ENCODE assay signal across 12 mouse cellular contexts in genomic region chr5:27066837-27067236, GRCm38 (mm10).
"Had no signal": no experiment of that assay in that cellular context is flagged by ENCODE, and none has a peak within 500 bp of the region (broad histone marks: within the 10 kb centered on the region; RNA-seq: fewer than 3 reads in every experiment).

No protein-coding gene starts in this region.

- H3K4me3 ChIP-seq: left cerebral cortex, adult 2 months; limb, embryonic 10.5 days; liver, embryonic 12.5 days; midbrain, embryonic 10.5 days; myocyte had no signal

- H3K27me3 ChIP-seq: liver, embryonic 12.5 days had no signal

- H3K4me1 ChIP-seq: limb, embryonic 10.5 days; liver, embryonic 12.5 days; midbrain, embryonic 10.5 days had no signal

- H3K9ac ChIP-seq: liver, embryonic 12.5 days; lung, embryonic 14.5 days had no signal

- H3K9me3 ChIP-seq: limb, embryonic 10.5 days; liver, embryonic 12.5 days; midbrain, embryonic 10.5 days had no signal

- ATAC-seq: liver, embryonic 12.5 days had no signal

- DNase-seq: kidney, postnatal 36 days; lung, postnatal 10 days; lung, postnatal 4 days; midbrain, embryonic 14.5 days; thymus, postnatal 4 days had no signal

- H3K4me2 ChIP-seq: liver, embryonic 12.5 days; lung, embryonic 14.5 days had no signal

- H3K27ac ChIP-seq: left cerebral cortex, adult 2 months; limb, embryonic 10.5 days; liver, embryonic 12.5 days; midbrain, embryonic 10.5 days; stomach, postnatal 0 days had no signal

- H3K36me3 ChIP-seq: limb, embryonic 10.5 days; liver, embryonic 12.5 days; midbrain, embryonic 10.5 days had no signal
